Mouse (Mus musculus) monocyte, adult 5-6 weeks (primary cell): ENCODE results near the gene Ppp6r1. TPM values are rescaled to one million over a fixed set of nuclear protein-coding genes. Genes with fewer than 3 reads are reported as not detected.

Experiments used
- ATAC-seq: fragments of 153-309, 156-312 bp; replicated peaks from 2 replicates; pipeline ENCODE4 v1.8.0; 2017; ENCODE audit warnings: mild to moderate bottlenecking; ENCODE audit not compliant: low TSS enrichment, insufficient number of reproducible peaks, severe bottlenecking, poor library complexity, low FRiP score
- total RNA-seq: library from RNA; stranded (forward); fragments of 200-1000, 200-491, 200-594 nt; gene quantifications from 3 replicates; pipeline ENCODE4 v1.2.3, GENCODE M21; 2017

Gene Ppp6r1
- total RNA-seq, 1 experiment from 2014 or later: 101 TPM

- ATAC-seq: no peak
These were observed 29.2 kb downstream of the Ppp6r1 start for GRCm38 (mm10) chr7:4629586-4629985.

- ATAC-seq: no peak
These were observed 32.9 kb downstream of the Ppp6r1 start for GRCm38 (mm10) chr7:4625928-4626327.

DNA sequence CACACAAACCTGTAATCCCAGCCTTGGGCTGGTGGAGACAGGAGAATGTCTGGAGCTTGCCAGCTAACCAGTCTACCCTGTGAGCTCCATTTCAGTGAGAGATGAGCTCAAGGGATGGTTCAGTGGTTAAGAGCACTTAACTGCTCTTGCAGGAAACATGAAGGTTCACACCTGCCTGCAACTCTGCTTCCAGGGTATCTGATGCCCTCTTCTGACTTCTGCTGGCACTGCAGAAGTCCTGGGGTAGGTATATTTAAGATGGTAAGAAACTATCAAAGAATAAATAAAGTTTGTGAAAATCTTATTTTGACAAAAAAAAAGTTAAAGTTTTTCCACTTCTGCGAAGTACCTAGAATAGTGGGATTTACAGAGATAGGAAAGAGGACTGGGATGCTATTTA, 34.5 kb downstream of the Ppp6r1 start:
- no peak for ATAC-seq

DNA sequence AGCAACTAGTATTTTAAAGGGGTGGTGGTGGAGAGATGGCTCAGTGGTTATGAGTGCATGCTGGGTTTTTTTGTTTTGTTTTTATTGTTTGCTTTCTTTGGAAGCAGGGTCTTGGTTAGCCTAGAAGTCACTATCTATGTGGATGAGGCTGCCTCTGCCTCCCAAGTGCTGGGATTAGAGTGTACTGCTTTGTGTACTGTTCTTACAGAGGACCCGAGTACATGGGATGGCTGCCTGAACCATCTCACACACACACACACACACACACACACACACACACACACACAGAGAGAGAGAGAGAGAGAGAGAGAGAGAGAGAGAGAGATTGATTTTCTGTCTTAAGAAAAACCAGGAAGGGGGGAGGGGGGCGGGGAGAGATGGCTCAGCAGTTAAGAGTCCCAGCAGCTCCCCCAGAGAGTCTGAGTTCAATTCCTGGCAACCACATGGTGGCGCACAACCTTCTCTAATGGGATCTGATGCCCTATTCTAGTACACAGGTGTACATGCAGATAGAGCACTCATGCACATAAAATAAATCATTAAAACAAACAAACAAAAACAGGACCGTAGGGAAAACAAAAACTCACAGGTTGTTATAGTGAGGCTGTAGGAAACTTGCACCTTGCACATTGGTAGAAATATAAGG, 35.2 kb downstream of the Ppp6r1 start:
- no peak for ATAC-seq

DNA sequence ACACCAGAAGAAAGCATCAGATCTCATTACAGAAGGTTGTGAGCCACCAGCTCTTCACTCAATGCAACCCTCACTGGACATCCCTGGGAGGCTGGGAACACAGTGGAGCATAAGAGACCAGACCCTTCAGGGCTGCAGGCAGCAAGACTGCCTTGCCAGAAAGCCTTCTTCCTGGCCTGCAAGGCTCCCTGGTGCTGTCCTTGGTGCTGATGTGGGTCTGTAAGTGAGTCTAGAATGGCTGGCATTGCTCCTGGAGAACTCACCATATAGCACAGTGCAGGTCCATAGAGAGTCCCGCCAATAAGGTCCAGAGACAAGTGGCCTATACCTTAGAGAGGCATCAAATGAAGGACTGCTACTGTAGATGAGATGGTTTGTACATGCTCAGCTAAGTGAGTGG, 38.8 kb downstream of the Ppp6r1 start:
- ATAC-seq: no peak

DNA sequence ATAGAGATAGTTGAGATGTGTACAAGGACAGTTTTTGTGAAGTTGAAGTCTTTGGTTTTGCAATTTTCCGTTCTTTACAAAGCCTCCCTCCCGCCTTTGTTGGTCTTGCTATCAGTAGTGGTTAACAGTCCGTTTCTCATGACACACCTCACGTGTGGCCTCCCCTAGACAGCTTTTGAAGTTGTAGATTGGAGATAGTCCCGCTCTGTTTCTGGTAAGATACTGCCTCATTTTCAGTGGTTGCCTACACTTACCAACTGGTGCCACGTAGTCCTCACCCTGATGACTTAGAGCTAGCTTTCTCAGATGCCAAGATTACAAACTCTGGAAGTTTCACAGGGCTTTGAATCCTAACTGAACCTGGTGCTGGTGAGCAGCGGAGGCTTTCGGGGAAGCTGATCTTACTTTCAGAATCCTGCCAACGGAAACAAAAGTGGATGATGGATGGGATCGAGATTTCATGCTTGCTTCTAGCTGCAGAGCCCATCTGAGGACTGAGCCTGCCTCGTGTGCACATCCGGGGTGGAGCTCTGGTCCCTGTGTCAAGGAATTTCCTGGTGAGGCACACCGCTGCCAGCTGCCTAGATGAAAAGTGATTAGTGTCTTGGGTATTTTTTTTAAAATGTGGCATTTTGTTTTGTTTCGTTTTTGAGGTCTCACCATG, 44.9 kb downstream of the Ppp6r1 start:
- ATAC-seq: 0 out of 2 replicates have a peak, but pooled peaks have one; percentile 43

DNA sequence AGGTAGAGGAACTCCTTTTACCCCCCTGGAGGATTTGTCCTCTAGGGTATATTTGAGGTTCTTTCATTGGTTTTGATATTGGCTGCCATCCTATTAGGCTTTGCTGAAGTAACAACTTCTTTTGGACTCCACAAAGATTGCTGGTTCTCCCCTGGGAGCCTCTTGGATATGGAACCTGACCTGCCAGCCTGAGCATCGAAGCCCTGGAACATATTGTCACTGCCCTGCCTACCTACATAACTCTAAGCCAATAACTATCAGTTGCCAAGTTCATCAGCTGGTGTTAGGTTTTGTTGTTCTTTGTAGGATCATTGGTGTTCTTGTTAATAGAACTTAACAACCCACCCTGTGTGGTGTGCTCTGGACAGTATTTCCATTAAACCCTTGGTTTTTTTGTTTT, 45.9 kb downstream of the Ppp6r1 start:
- no peak for ATAC-seq

DNA sequence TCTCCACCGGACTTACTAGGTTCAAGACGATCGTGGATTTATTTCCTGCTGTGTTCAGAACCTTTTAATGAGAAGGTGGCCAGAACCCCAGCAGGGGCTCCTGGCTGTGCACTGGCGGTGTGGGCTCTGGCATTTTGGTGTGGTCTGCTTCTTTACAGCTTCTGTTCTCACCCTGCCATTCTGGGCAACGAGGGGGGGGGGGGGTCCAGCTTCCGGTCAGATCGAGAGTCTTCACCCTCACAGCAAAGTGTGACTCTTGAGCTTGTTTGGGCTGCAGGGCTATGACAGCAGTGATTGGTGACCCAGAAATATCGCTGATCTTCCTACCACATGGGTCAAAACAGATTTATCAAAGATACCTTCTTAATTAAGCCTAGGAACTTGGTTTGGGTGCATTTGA, 46.4 kb downstream of the Ppp6r1 start:
- ATAC-seq: no peak

- ATAC-seq: no peak
These were observed 46.9 kb downstream of the Ppp6r1 start for GRCm38 (mm10) chr7:4611921-4612341.

- no peak for ATAC-seq
These were observed 47.3 kb downstream of the Ppp6r1 start for GRCm38 (mm10) chr7:4611511-4611910.

DNA sequence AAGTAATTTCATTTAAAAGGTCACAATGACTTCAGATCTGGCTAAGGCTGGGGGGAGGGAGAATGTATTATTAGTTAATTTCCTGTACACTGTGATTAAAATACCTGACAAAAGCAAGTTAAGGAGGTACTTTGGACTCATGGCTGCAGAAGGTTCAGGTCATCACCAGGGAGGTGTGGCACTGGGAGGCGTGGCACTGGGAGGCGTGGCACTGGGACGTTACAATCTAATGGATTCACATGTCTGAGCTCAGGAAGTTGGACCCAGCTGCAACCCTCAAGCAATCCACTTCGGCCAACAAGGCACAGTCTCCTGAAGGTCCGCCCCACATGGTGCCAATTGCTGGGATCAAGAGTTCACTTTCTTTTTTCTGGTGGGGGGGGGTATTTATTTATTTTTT, 50.8 kb downstream of the Ppp6r1 start:
- no peak for ATAC-seq

- ATAC-seq: no peak
These were observed 54.9 kb downstream of the Ppp6r1 start, which contains the start of gene Ptprh for GRCm38 (mm10) chr7:4603873-4604272. TSS of gene Ptprh (minus strand) at chr7:4604041.

- no peak for ATAC-seq
These were observed 55.9 kb downstream of the Ppp6r1 start for GRCm38 (mm10) chr7:4602969-4603368.

- peak; percentile 53 for ATAC-seq
These were observed 61.8 kb downstream of the Ppp6r1 start for GRCm38 (mm10) chr7:4597046-4597445.

Other genes with a start within 250 kb of the Ppp6r1 start
- 2.8 to 5.5 TPM (median 5.2 TPM) in 3 replicates for gene Rdh13, start 213.4 kb downstream of the Ppp6r1 start, total RNA-seq
- gene Eps8l1, start 198.3 kb downstream of the Ppp6r1 start, total RNA-seq: 15.0 to 52.1 TPM (median 27.4 TPM) in 3 replicates
- 272 to 296 TPM (median 283 TPM) in 3 replicates for gene Ppp1r12c, start 157.3 kb downstream of the Ppp6r1 start, total RNA-seq
- gene Tnnt1, start 142.6 kb downstream of the Ppp6r1 start, total RNA-seq: not detected in 3 replicates
- 6.1 to 6.3 TPM in 2 of 3 replicates, not detected in the other for gene Tnni3, start 134.8 kb downstream of the Ppp6r1 start, total RNA-seq
- gene Dnaaf3, start 126.6 kb downstream of the Ppp6r1 start, total RNA-seq: 0.85 to 2.0 TPM (median 1.8 TPM) in 3 replicates
- not detected in 3 replicates for gene Syt5, start 111.5 kb downstream of the Ppp6r1 start, total RNA-seq
- gene Ptprh, start 55.0 kb downstream of the Ppp6r1 start, total RNA-seq: 0.39 TPM in 1 of 3 replicates, not detected in the others
- 18.1 to 27.9 TPM (median 21.7 TPM) in 3 replicates for gene Tmem86b, start 27.6 kb downstream of the Ppp6r1 start, total RNA-seq
- 12.9 to 47.3 TPM (median 16.6 TPM) in 3 replicates for gene Hspbp1, start 26.0 kb upstream of the Ppp6r1 start, total RNA-seq
- gene Brsk1, start 31.6 kb upstream of the Ppp6r1 start, total RNA-seq: not detected in 3 replicates
- gene Tmem150b, start 66.2 kb upstream of the Ppp6r1 start, total RNA-seq: 5.6 to 6.8 TPM (median 6.4 TPM) in 3 replicates
- 25.1 to 60.4 TPM (median 38.0 TPM) in 3 replicates for gene Kmt5c, start 81.1 kb upstream of the Ppp6r1 start, total RNA-seq
- gene Cox6b2, start 94.1 kb upstream of the Ppp6r1 start, total RNA-seq: 4.7 TPM in 1 of 3 replicates, not detected in the others
- not detected in 3 replicates for gene Fam71e2, start 112.3 kb upstream of the Ppp6r1 start, total RNA-seq
- gene Il11, start 123.8 kb upstream of the Ppp6r1 start, total RNA-seq: not detected in 3 replicates
- not detected in 3 replicates for gene Tmem190, start 123.9 kb upstream of the Ppp6r1 start, total RNA-seq
- 0.53 to 1.5 TPM (median 1.2 TPM) in 3 replicates for gene Tmem238, start 130.6 kb upstream of the Ppp6r1 start, total RNA-seq
- gene Rpl28, start 133.9 kb upstream of the Ppp6r1 start, total RNA-seq: 260 to 549 TPM (median 279 TPM) in 3 replicates
- gene Ube2s, start 153.6 kb upstream of the Ppp6r1 start, total RNA-seq: 96.9 to 129 TPM (median 127 TPM) in 3 replicates
- gene Shisa7, start 185.7 kb upstream of the Ppp6r1 start, total RNA-seq: 0.11 TPM in 1 of 3 replicates, not detected in the others
- gene Isoc2b, start 211.2 kb upstream of the Ppp6r1 start, total RNA-seq: 7.1 to 45.7 TPM (median 35.7 TPM) in 3 replicates
- gene Isoc2a, start 218.1 kb upstream of the Ppp6r1 start, total RNA-seq: 4.5 to 8.4 TPM (median 7.9 TPM) in 3 replicates
- not detected in 3 replicates for gene Gm36210, start 247.5 kb upstream of the Ppp6r1 start, total RNA-seq